Mouse (Mus musculus): ENCODE results near the gene Slc16a2.

The Slc16a2 gene

GRCm38 (mm10) chrX:103821832-103822196 lies at the start of gene Slc16a2:
Gene Slc16a2, minus strand, starts transcription at chrX:103821983.
- DNase-seq (ENCODE audit: low spot score in 2 of 2), result no peak

GRCm38 (mm10) chrX:103863502-103863901 lies 41.7 kb upstream of the Slc16a2 start:
- no peak for DNase-seq (ENCODE audit: low spot score in 2 of 2)

- no peak for DNase-seq (ENCODE audit: low spot score in 2 of 2)
Observed at GRCm38 (mm10) chrX:103862877-103863276, 41.1 kb upstream of the Slc16a2 start.

GRCm38 (mm10) chrX:103845266-103845665 lies 23.5 kb upstream of the Slc16a2 start:
- DNase-seq (ENCODE audit: low spot score in 2 of 2), result peak in 1 of 2 experiments; percentile 45

GRCm38 (mm10) chrX:103828836-103829235 lies 7.1 kb upstream of the Slc16a2 start:
- no peak for DNase-seq (ENCODE audit: low spot score in 2 of 2)

- DNase-seq (ENCODE audit: low spot score in 2 of 2), result no peak
Observed at GRCm38 (mm10) chrX:103822271-103822811, 558 bp upstream of the Slc16a2 start.

- peak in 1 of 2 experiments; percentile 35 for DNase-seq (ENCODE audit: low spot score in 2 of 2)
Observed at GRCm38 (mm10) chrX:103821195-103821831, 470 bp downstream of the Slc16a2 start.

- no peak for DNase-seq (ENCODE audit: low spot score in 2 of 2)
Observed at GRCm38 (mm10) chrX:103820307-103821194, 1.2 kb downstream of the Slc16a2 start.

- DNase-seq (ENCODE audit: low spot score in 2 of 2), result no peak
Observed at GRCm38 (mm10) chrX:103819253-103819652, 2.5 kb downstream of the Slc16a2 start.

- no peak for DNase-seq (ENCODE audit: low spot score in 2 of 2)
Observed at GRCm38 (mm10) chrX:103812690-103813089, 9.1 kb downstream of the Slc16a2 start.

GRCm38 (mm10) chrX:103810483-103810882 lies 11.3 kb downstream of the Slc16a2 start:
- no peak for DNase-seq (ENCODE audit: low spot score in 2 of 2)

GRCm38 (mm10) chrX:103806373-103806772 lies 15.4 kb downstream of the Slc16a2 start:
- no peak for DNase-seq (ENCODE audit: low spot score in 2 of 2)

- DNase-seq (ENCODE audit: low spot score in 2 of 2), result no peak
Observed at GRCm38 (mm10) chrX:103796961-103797360, 24.8 kb downstream of the Slc16a2 start.

GRCm38 (mm10) chrX:103795506-103795905 lies 26.3 kb downstream of the Slc16a2 start:
- DNase-seq (ENCODE audit: low spot score in 2 of 2), result no peak

- no peak for DNase-seq (ENCODE audit: low spot score in 2 of 2)
Observed at GRCm38 (mm10) chrX:103791329-103791728, 30.5 kb downstream of the Slc16a2 start.

- no peak for DNase-seq (ENCODE audit: low spot score in 2 of 2)
Observed at GRCm38 (mm10) chrX:103785681-103786080, 36.1 kb downstream of the Slc16a2 start.

GRCm38 (mm10) chrX:103776412-103776811 lies 45.4 kb downstream of the Slc16a2 start:
- DNase-seq (ENCODE audit: low spot score in 2 of 2), result no peak

GRCm38 (mm10) chrX:103746197-103746596 lies 75.6 kb downstream of the Slc16a2 start:
- DNase-seq (ENCODE audit: low spot score in 2 of 2), result no peak

- DNase-seq (ENCODE audit: low spot score in 2 of 2), result peak; percentile 40 to 60
Observed at GRCm38 (mm10) chrX:103744171-103745039, 77.4 kb downstream of the Slc16a2 start.

- DNase-seq (ENCODE audit: low spot score in 2 of 2), result no peak
Observed at GRCm38 (mm10) chrX:103742057-103742315, 79.8 kb downstream of the Slc16a2 start.

GRCm38 (mm10) chrX:103741215-103742056 lies 80.3 kb downstream of the Slc16a2 start:
- no peak for DNase-seq (ENCODE audit: low spot score in 2 of 2)

Data from frontal cortex, postnatal 36 days (tissue).